Mouse (Mus musculus): ENCODE results near the gene Ano6. TPM values are rescaled to one million over a fixed set of nuclear protein-coding genes. Genes with fewer than 3 reads are reported as not detected.

Gene Ano6
- polyA plus RNA-seq, 1 experiment from 2014 or later: 6.9 TPM

GRCm38 (mm10) chr15:95922558-95922957, 131.9 kb downstream of the Ano6 start:
- 90% methylated on average over 6 of the region's 6 CpGs for WGBS (ENCODE audit: insufficient replicate concordance)
- no peak for ATAC-seq

GRCm38 (mm10) chr15:95925334-95925986, 134.8 kb downstream of the Ano6 start:
- Histone ChIP-seq H3K27ac (ENCODE audit: low read depth) (no peak overlapping the region), H3K4me1 (ENCODE audit: insufficient read depth) (no peaks in the 10 kb centered on the region), H3K9ac (replicated peaks) (no peak overlapping the region), H3K4me2 (ENCODE audit: low read depth, low read length) (no peak overlapping the region), H3K36me3 (replicated peaks; ENCODE audit: insufficient read depth, low read length) (peaks cover 23% of the 10 kb centered on the region), H3K4me3 (ENCODE audit: low read depth, low read length) (no peak overlapping the region), H3K9me3 (ENCODE audit: low read length) (no peaks in the 10 kb centered on the region), H3K27me3 (ENCODE audit: insufficient read depth, low read length) (no peaks in the 10 kb centered on the region)
- no peak for TF ChIP-seq EP300 (IDR thresholded peaks at IDR 0.05; ENCODE audit: low read depth)
- no peak for TF ChIP-seq CTCF (IDR thresholded peaks at IDR 0.05; ENCODE audit: low read depth)
- ATAC-seq (no peak), DNase-seq (no peak)
- 54% methylated on average over 8 of the region's 8 CpGs for WGBS (ENCODE audit: insufficient replicate concordance)

More at GRCm38 (mm10) chr15:95922558-95922957, 131.9 kb downstream of the Ano6 start:
- Histone ChIP-seq H3K4me3 (ENCODE audit: low read depth, low read length) (no peak overlapping the region), H3K36me3 (replicated peaks; ENCODE audit: insufficient read depth, low read length) (peaks cover 16% of the 10 kb centered on the region), H3K27me3 (ENCODE audit: insufficient read depth, low read length) (no peaks in the 10 kb centered on the region), H3K9me3 (ENCODE audit: low read length) (no peaks in the 10 kb centered on the region), H3K27ac (ENCODE audit: low read depth) (no peak overlapping the region), H3K4me1 (ENCODE audit: insufficient read depth) (no peaks in the 10 kb centered on the region; the same call in 1 of the 2 replicates), H3K4me2 (ENCODE audit: low read depth, low read length) (no peak overlapping the region), H3K9ac (replicated peaks) (no peak overlapping the region)
- TF ChIP-seq EP300 (IDR thresholded peaks at IDR 0.05; ENCODE audit: low read depth): no peak
- TF ChIP-seq CTCF (IDR thresholded peaks at IDR 0.05; ENCODE audit: low read depth): no peak
- DNase-seq: no peak

DNA sequence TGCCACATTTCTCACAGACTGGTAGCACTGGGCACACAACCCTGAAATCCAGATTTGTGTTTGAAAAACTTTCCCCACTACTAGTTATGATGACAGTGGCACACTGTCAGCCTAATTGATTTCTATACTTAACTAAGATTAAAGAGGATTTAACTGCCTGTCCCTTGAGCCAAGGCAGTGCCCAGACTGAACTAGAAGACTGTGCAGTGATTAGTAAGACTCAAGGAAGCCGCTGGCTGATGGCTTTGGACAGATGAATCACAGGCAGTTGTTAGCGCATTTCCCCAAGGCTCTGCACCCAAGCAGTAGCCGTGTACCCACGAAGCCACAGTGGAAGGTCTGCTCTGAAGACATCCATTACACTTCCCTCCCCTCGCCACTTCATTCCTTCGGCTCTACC, 138.4 kb downstream of the Ano6 start:
- TF ChIP-seq EP300 (IDR thresholded peaks at IDR 0.05; ENCODE audit: low read depth): no peak
- TF ChIP-seq CTCF (IDR thresholded peaks at IDR 0.05; ENCODE audit: low read depth): no peak
- WGBS (ENCODE audit: insufficient replicate concordance): 90% methylated on average over 6 of the region's 6 CpGs
- H3K4me1 ChIP-seq (ENCODE audit: insufficient read depth): no peaks in the 10 kb centered on the region
- no peak overlapping the region for H3K9ac ChIP-seq (replicated peaks)
- no peaks in the 10 kb centered on the region for H3K9me3 ChIP-seq (ENCODE audit: low read length)
- ATAC-seq: no peak
- no peak overlapping the region for H3K4me2 ChIP-seq (ENCODE audit: low read depth, low read length)
- no peak overlapping the region for H3K27ac ChIP-seq (ENCODE audit: low read depth)
- H3K27me3 ChIP-seq (ENCODE audit: insufficient read depth, low read length): no peaks in the 10 kb centered on the region
- no peak overlapping the region for H3K4me3 ChIP-seq (ENCODE audit: low read depth, low read length)
- DNase-seq: no peak
- H3K36me3 ChIP-seq (replicated peaks; ENCODE audit: insufficient read depth, low read length): peaks cover 24% of the 10 kb centered on the region

DNA sequence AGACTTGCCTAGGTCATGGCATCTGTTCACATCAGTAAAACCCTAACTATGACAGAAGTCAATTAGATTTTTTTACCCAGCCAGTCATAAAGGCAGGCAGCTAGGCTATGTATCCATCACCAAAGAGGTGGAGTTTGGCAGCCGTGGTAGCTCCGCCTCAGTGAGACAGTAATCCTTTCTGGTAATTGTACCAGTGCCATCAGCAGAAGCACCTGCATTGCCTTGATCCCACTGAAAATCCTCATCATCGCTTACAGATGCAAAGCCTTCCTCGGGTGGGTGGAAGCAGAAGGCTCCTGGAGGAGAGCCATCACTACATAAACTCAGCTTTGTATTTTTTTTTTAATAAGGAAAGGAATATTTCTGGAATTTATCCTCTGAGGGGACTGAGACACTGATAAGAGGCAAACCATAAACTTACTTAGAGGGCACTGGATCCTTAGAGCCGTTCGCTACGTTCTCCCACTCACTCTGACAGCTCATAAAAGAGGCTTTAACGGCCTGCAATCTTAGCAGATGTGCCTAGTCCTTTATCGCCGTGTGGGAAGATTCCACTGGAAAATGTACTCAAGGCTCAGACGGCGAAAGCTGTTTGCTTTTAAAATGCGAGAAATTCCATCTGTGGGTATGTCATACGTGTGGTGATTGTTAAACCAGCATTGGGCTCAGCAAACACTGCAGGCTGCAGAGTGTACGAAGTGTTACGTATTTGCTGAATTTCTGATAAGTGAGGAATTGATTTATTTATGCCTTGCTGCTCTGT, 140.6 kb downstream of the Ano6 start:
- no peak for ATAC-seq

DNA sequence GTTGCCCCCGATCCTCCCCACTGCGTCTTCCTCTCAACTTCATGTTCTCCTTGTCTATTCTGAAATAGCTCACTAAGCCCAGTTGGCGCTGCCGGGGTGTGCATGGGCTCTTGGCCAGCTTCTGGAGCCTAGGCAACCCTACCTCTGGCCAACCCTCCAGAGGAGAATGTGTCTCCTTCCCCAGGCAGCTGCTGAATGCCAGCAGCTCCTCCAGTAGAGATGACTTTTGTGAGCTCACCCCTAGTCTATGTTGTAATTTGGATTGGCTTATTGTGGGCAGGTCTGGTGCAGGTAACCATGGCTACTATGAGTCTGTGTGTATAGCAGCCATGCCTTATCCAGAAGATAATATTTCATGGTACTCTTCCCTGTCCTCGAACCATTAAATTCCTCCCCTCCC, 141.7 kb downstream of the Ano6 start:
- 87% methylated on average over 5 of the region's 5 CpGs for WGBS (ENCODE audit: insufficient replicate concordance)
- H3K4me3 ChIP-seq (ENCODE audit: low read depth, low read length): no peak overlapping the region
- H3K27me3 ChIP-seq (ENCODE audit: insufficient read depth, low read length): no peaks in the 10 kb centered on the region
- DNase-seq (no peak), ATAC-seq (no peak)
- H3K27ac ChIP-seq (ENCODE audit: low read depth): no peak overlapping the region
- H3K9me3 ChIP-seq (ENCODE audit: low read length): no peaks in the 10 kb centered on the region
- H3K9ac ChIP-seq (replicated peaks): no peak overlapping the region
- H3K4me2 ChIP-seq (ENCODE audit: low read depth, low read length): no peak overlapping the region
- H3K4me1 ChIP-seq (ENCODE audit: insufficient read depth): no peaks in the 10 kb centered on the region
- TF ChIP-seq EP300 (IDR thresholded peaks at IDR 0.05; ENCODE audit: low read depth) (no peak), CTCF (IDR thresholded peaks at IDR 0.05; ENCODE audit: low read depth) (no peak)
- H3K36me3 ChIP-seq (replicated peaks; ENCODE audit: insufficient read depth, low read length): peaks cover 24% of the 10 kb centered on the region

More for the DNA sequence above, 140.6 kb downstream of the Ano6 start:
- H3K27me3 ChIP-seq (ENCODE audit: insufficient read depth, low read length): no peaks in the 10 kb centered on the region
- no peak overlapping the region for H3K4me2 ChIP-seq (ENCODE audit: low read depth, low read length)
- no peaks in the 10 kb centered on the region for H3K4me1 ChIP-seq (ENCODE audit: insufficient read depth)
- 84% methylated on average over 16 of the region's 16 CpGs for WGBS (ENCODE audit: insufficient replicate concordance)
- no peak overlapping the region for H3K9ac ChIP-seq (replicated peaks)
- no peak for TF ChIP-seq CTCF (IDR thresholded peaks at IDR 0.05; ENCODE audit: low read depth)
- TF ChIP-seq EP300 (IDR thresholded peaks at IDR 0.05; ENCODE audit: low read depth): no peak
- no peak overlapping the region for H3K27ac ChIP-seq (ENCODE audit: low read depth)
- peaks cover 24% of the 10 kb centered on the region for H3K36me3 ChIP-seq (replicated peaks; ENCODE audit: insufficient read depth, low read length)
- H3K4me3 ChIP-seq (ENCODE audit: low read depth, low read length): no peak overlapping the region
- DNase-seq: no peak
- no peaks in the 10 kb centered on the region for H3K9me3 ChIP-seq (ENCODE audit: low read length)

GRCm38 (mm10) chr15:95935141-95935540, 144.5 kb downstream of the Ano6 start:
- Histone ChIP-seq H3K4me1 (ENCODE audit: insufficient read depth) (no peaks in the 10 kb centered on the region), H3K9ac (replicated peaks) (no peak overlapping the region), H3K36me3 (replicated peaks; ENCODE audit: insufficient read depth, low read length) (peaks cover 13% of the 10 kb centered on the region; the same call in 1 of the 2 replicates), H3K9me3 (ENCODE audit: low read length) (0 out of 2 replicates have a peak, but pooled peaks cover 3% of the 10 kb centered on the region), H3K4me3 (ENCODE audit: low read depth, low read length) (no peak overlapping the region), H3K27me3 (ENCODE audit: insufficient read depth, low read length) (no peaks in the 10 kb centered on the region), H3K27ac (ENCODE audit: low read depth) (no peak overlapping the region), H3K4me2 (ENCODE audit: low read depth, low read length) (no peak overlapping the region)
- TF ChIP-seq EP300 (IDR thresholded peaks at IDR 0.05; ENCODE audit: low read depth) (no peak), CTCF (IDR thresholded peaks at IDR 0.05; ENCODE audit: low read depth) (no peak)
- ATAC-seq (no peak), DNase-seq (no peak)
- 86% methylated on average over 11 of the region's 11 CpGs for WGBS (ENCODE audit: insufficient replicate concordance)
